Mouse (Mus musculus) limb, embryonic 12.5 days (tissue): ENCODE results near the gene Camk2d. TPM values are rescaled to one million over a fixed set of nuclear protein-coding genes. Genes with fewer than 3 reads are reported as not detected.
A peak's percentile ranks its signal among the peaks of the same experiment; 100 is the strongest.

Source experiments
- ATAC-seq: fragments of 200-750 bp; cut with Nextera tagmentation; 2 replicates; pipeline ENCODE4 v1.8.0; 2017; ENCODE audit warnings: low read depth, moderate TSS enrichment; ENCODE audit not compliant: insufficient number of reproducible peaks, insufficient read depth, low FRiP score, low TSS enrichment
- H3K27ac ChIP-seq: fragments of 300-500 bp; sonication (generic); 2 replicates; pipeline ENCODE4 v1.5.1; 2016; ENCODE audit warnings: mild to moderate bottlenecking, moderate library complexity
- H3K27me3 ChIP-seq: fragments of 300-500 bp; sonication (generic); 2 replicates; pipeline ENCODE4 v1.6.1; 2016; ENCODE audit warnings: mild to moderate bottlenecking, moderate library complexity
- H3K36me3 ChIP-seq: fragments of 300-500 bp; sonication (generic); 2 replicates; pipeline ENCODE4 v1.6.1; 2016; ENCODE audit warnings: mild to moderate bottlenecking, moderate library complexity
- H3K4me1 ChIP-seq: fragments of 300-500 bp; sonication (generic); replicated peaks from 2 replicates; pipeline ENCODE4 v1.6.1; 2016
- H3K4me2 ChIP-seq: fragments of 300-500 bp; sonication (generic); 2 replicates; pipeline ENCODE4 v1.6.1; 2016; ENCODE audit warnings: mild to moderate bottlenecking, moderate library complexity
- H3K4me3 ChIP-seq: fragments of 300-500 bp; sonication (generic); replicated peaks from 2 replicates; pipeline ENCODE4 v1.5.1; 2016; ENCODE audit warnings: mild to moderate bottlenecking
- H3K9ac ChIP-seq: fragments of 300-500 bp; sonication (generic); replicated peaks from 2 replicates; pipeline ENCODE4 v1.6.1; 2016; ENCODE audit warnings: mild to moderate bottlenecking, moderate library complexity
- H3K9me3 ChIP-seq: fragments of 300-500 bp; sonication (generic); 2 replicates; pipeline ENCODE4 v1.6.1; 2016; ENCODE audit warnings: mild to moderate bottlenecking, moderate library complexity
- WGBS: fragments of 180-500 bp; shearing (Covaris S2); methylation state at CpG from one replicate; pipeline ENCODE4 v1.1.7; 2016; 5-methylcytosine and 5-hydroxymethylcytosine counted together
- polyA plus RNA-seq: library from polyadenylated mRNA; unstranded; fragments of >200 nt; fragmentation: Nextera tagmentation; extraction: Ambion mirVana; gene quantifications from 2 replicates; pipeline ENCODE4 v1.2.1, GENCODE M21; 2016

Camk2d gene
- polyA plus RNA-seq, 1 experiment from 2014 or later: 34.1 TPM

- WGBS: 78% methylated on average over 1 of the region's 1 CpGs
- Histone ChIP-seq H3K4me3 (no peak overlapping the region), H3K4me1 (no peaks in the 10 kb centered on the region; the same call in 1 of the 2 replicates), H3K9ac (no peak overlapping the region), H3K27ac (no peak overlapping the region), H3K36me3 (no peaks in the 10 kb centered on the region), H3K9me3 (no peaks in the 10 kb centered on the region), H3K4me2 (no peak overlapping the region), H3K27me3 (no peaks in the 10 kb centered on the region)
- ATAC-seq: no peak
Measured at GRCm38 (mm10) chr3:126653118-126653517, 57.0 kb downstream of the Camk2d start.

- no peak for ATAC-seq
- Histone ChIP-seq H3K4me1 (peaks cover 15% of the 10 kb centered on the region), H3K9me3 (no peaks in the 10 kb centered on the region), H3K4me3 (no peak overlapping the region), H3K27me3 (no peaks in the 10 kb centered on the region), H3K9ac (no peak overlapping the region), H3K4me2 (no peak overlapping the region), H3K27ac (no peak overlapping the region), H3K36me3 (no peaks in the 10 kb centered on the region)
- WGBS: 65% methylated on average over 3 of the region's 3 CpGs
Measured at GRCm38 (mm10) chr3:126656173-126656572, 60.1 kb downstream of the Camk2d start.

GRCm38 (mm10) chr3:126657895-126658294 lies 61.8 kb downstream of the Camk2d start:
- WGBS: 67% methylated on average over 4 of the region's 4 CpGs
- no peak overlapping the region for H3K4me3 ChIP-seq
- H3K4me1 ChIP-seq: peaks cover 15% of the 10 kb centered on the region
- H3K27me3 ChIP-seq: no peaks in the 10 kb centered on the region
- H3K4me2 ChIP-seq: no peak overlapping the region
- H3K36me3 ChIP-seq: no peaks in the 10 kb centered on the region
- H3K9ac ChIP-seq: no peak overlapping the region
- no peaks in the 10 kb centered on the region for H3K9me3 ChIP-seq
- ATAC-seq: no peak
- no peak overlapping the region for H3K27ac ChIP-seq

- no peaks in the 10 kb centered on the region for H3K9me3 ChIP-seq
- WGBS: 57% methylated on average over 10 of the region's 10 CpGs
- no peak overlapping the region for H3K9ac ChIP-seq
- H3K4me2 ChIP-seq: no peak overlapping the region
- H3K4me3 ChIP-seq: no peak overlapping the region
- H3K27ac ChIP-seq: 0 out of 2 replicates have a peak overlapping the region, but pooled peaks have one; percentile 19
- H3K36me3 ChIP-seq: no peaks in the 10 kb centered on the region
- H3K4me1 ChIP-seq: peaks cover 15% of the 10 kb centered on the region
- no peaks in the 10 kb centered on the region for H3K27me3 ChIP-seq
- ATAC-seq: no peak
Measured at GRCm38 (mm10) chr3:126658791-126659190, 62.7 kb downstream of the Camk2d start.

- Histone ChIP-seq H3K4me1 (peaks cover 15% of the 10 kb centered on the region), H3K9me3 (no peaks in the 10 kb centered on the region), H3K36me3 (no peaks in the 10 kb centered on the region), H3K9ac (no peak overlapping the region), H3K27ac (0 out of 2 replicates have a peak overlapping the region, but pooled peaks have one; percentile 19), H3K27me3 (no peaks in the 10 kb centered on the region), H3K4me2 (no peak overlapping the region), H3K4me3 (no peak overlapping the region)
- WGBS: 73% methylated on average over 8 of the region's 8 CpGs
- no peak for ATAC-seq
Measured at GRCm38 (mm10) chr3:126659235-126659634, 63.1 kb downstream of the Camk2d start.

- no peaks in the 10 kb centered on the region for H3K27me3 ChIP-seq
- no peak overlapping the region for H3K9ac ChIP-seq
- WGBS: 84% methylated on average over 8 of the region's 8 CpGs
- H3K9me3 ChIP-seq: no peaks in the 10 kb centered on the region
- H3K36me3 ChIP-seq: no peaks in the 10 kb centered on the region
- no peak overlapping the region for H3K4me3 ChIP-seq
- no peak overlapping the region for H3K27ac ChIP-seq
- no peak overlapping the region for H3K4me2 ChIP-seq
- ATAC-seq: no peak
- peaks cover 15% of the 10 kb centered on the region for H3K4me1 ChIP-seq
Measured at GRCm38 (mm10) chr3:126659832-126660564, 63.9 kb downstream of the Camk2d start.

GRCm38 (mm10) chr3:126660575-126660974 lies 64.5 kb downstream of the Camk2d start:
- H3K4me1 ChIP-seq: peaks cover 15% of the 10 kb centered on the region
- H3K4me2 ChIP-seq: no peak overlapping the region
- no peak overlapping the region for H3K27ac ChIP-seq
- ATAC-seq: no peak
- no peaks in the 10 kb centered on the region for H3K36me3 ChIP-seq
- no peak overlapping the region for H3K4me3 ChIP-seq
- H3K9ac ChIP-seq: no peak overlapping the region
- H3K9me3 ChIP-seq: no peaks in the 10 kb centered on the region
- H3K27me3 ChIP-seq: no peaks in the 10 kb centered on the region
- WGBS: 76% methylated on average over 2 of the region's 2 CpGs

GRCm38 (mm10) chr3:126660986-126661385 lies 64.9 kb downstream of the Camk2d start:
- 75% methylated on average over 6 of the region's 6 CpGs for WGBS

GRCm38 (mm10) chr3:126661920-126662319 lies 65.8 kb downstream of the Camk2d start:
- Histone ChIP-seq H3K27me3 (no peaks in the 10 kb centered on the region), H3K4me3 (no peak overlapping the region), H3K36me3 (no peaks in the 10 kb centered on the region), H3K9me3 (no peaks in the 10 kb centered on the region), H3K9ac (no peak overlapping the region), H3K27ac (no peak overlapping the region), H3K4me2 (no peak overlapping the region), H3K4me1 (peaks cover 16% of the 10 kb centered on the region)
- ATAC-seq: no peak
- 95% methylated on average over 3 of the region's 3 CpGs for WGBS

More at GRCm38 (mm10) chr3:126660986-126661385, 64.9 kb downstream of the Camk2d start:
- H3K9ac ChIP-seq: no peak overlapping the region
- no peak overlapping the region for H3K4me2 ChIP-seq
- H3K4me1 ChIP-seq: peaks cover 15% of the 10 kb centered on the region
- H3K4me3 ChIP-seq: no peak overlapping the region
- H3K27me3 ChIP-seq: no peaks in the 10 kb centered on the region
- no peak for ATAC-seq
- no peak overlapping the region for H3K27ac ChIP-seq
- no peaks in the 10 kb centered on the region for H3K9me3 ChIP-seq
- H3K36me3 ChIP-seq: no peaks in the 10 kb centered on the region

GRCm38 (mm10) chr3:126663436-126663835 lies 67.3 kb downstream of the Camk2d start:
- no peak for ATAC-seq
- no peaks in the 10 kb centered on the region for H3K27me3 ChIP-seq
- H3K27ac ChIP-seq: no peak overlapping the region
- H3K4me1 ChIP-seq: peaks cover 30% of the 10 kb centered on the region
- no peak overlapping the region for H3K4me2 ChIP-seq
- WGBS: 66% methylated on average over 5 of the region's 5 CpGs
- H3K9me3 ChIP-seq: no peaks in the 10 kb centered on the region
- no peak overlapping the region for H3K4me3 ChIP-seq
- no peak overlapping the region for H3K9ac ChIP-seq
- no peaks in the 10 kb centered on the region for H3K36me3 ChIP-seq

GRCm38 (mm10) chr3:126665866-126666265 lies 69.8 kb downstream of the Camk2d start:
- no peaks in the 10 kb centered on the region for H3K36me3 ChIP-seq
- WGBS: 84% methylated on average over 1 of the region's 1 CpGs
- H3K9ac ChIP-seq: no peak overlapping the region
- H3K9me3 ChIP-seq: no peaks in the 10 kb centered on the region
- ATAC-seq: no peak
- H3K27me3 ChIP-seq: no peaks in the 10 kb centered on the region
- no peak overlapping the region for H3K27ac ChIP-seq
- H3K4me1 ChIP-seq: peaks cover 22% of the 10 kb centered on the region
- no peak overlapping the region for H3K4me2 ChIP-seq
- no peak overlapping the region for H3K4me3 ChIP-seq

- Histone ChIP-seq H3K4me2 (no peak overlapping the region), H3K9ac (no peak overlapping the region), H3K27me3 (no peaks in the 10 kb centered on the region), H3K9me3 (no peaks in the 10 kb centered on the region), H3K4me3 (no peak overlapping the region), H3K36me3 (no peaks in the 10 kb centered on the region), H3K4me1 (peaks cover 28% of the 10 kb centered on the region), H3K27ac (0 out of 2 replicates have a peak overlapping the region, but pooled peaks have one; percentile 3)
- ATAC-seq: peak; percentile 59
- WGBS: 89% methylated on average over 11 of the region's 11 CpGs
Measured at GRCm38 (mm10) chr3:126667019-126667418, 70.9 kb downstream of the Camk2d start.
